Mouse (Mus musculus): ENCODE measurements around the gene Abr. TPM values are rescaled to one million over a fixed set of nuclear protein-coding genes. Genes with fewer than 3 reads are reported as not detected.

Abr gene
- polyA plus RNA-seq, 1 experiment from 2014 or later: 98.3 TPM

DNA sequence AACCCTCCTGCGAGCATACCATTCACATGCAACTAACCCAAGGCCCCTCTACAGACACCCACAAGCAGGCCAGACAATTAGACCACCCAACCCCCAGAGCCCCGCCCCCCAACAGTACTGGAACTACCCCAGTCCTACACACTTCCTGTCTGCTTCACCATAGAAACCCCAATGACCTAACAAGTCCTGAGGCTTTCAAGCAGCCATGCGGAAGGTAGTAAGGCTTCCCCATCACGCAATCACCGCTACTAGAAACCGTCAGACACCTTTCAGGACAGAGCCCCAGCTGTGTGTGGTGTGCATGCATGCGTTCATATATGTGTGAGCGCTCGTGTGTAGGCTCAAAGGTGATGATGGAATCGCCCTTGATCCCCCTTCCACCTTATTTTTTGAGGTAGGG is 165.2 kb downstream of the Abr start:
- WGBS: 64% methylated on average over 10 of the region's 10 CpGs

GRCm38 (mm10) chr11:76456233-76456632 is 165.9 kb downstream of the Abr start:
- H3K27ac ChIP-seq: 0 out of 2 replicates have a peak overlapping the region, but pooled peaks have one; percentile 30
- ATAC-seq (ENCODE audit: low FRiP score): peak; percentile 53; the same call in 1 of the 2 replicates
- no peak overlapping the region for H3K9ac ChIP-seq
- peaks cover 84% of the 10 kb centered on the region for H3K36me3 ChIP-seq
- no peak overlapping the region for H3K4me2 ChIP-seq
- peaks cover 18% of the 10 kb centered on the region for H3K4me1 ChIP-seq (replicated peaks)
- no peaks in the 10 kb centered on the region for H3K27me3 ChIP-seq
- 10% methylated on average over 6 of the region's 6 CpGs for WGBS
- no peaks in the 10 kb centered on the region for H3K9me3 ChIP-seq
- H3K4me3 ChIP-seq: no peak overlapping the region

More for the DNA sequence above, 165.2 kb downstream of the Abr start:
- 0 out of 2 replicates have a peak, but pooled peaks have one; percentile 27 for ATAC-seq (ENCODE audit: low FRiP score)
- no peaks in the 10 kb centered on the region for H3K27me3 ChIP-seq
- H3K36me3 ChIP-seq: peaks cover 84% of the 10 kb centered on the region
- H3K4me2 ChIP-seq: no peak overlapping the region
- H3K9me3 ChIP-seq: no peaks in the 10 kb centered on the region
- H3K4me3 ChIP-seq: no peak overlapping the region
- H3K9ac ChIP-seq: 0 out of 2 replicates have a peak overlapping the region, but pooled peaks have one; percentile 29
- H3K27ac ChIP-seq: 0 out of 2 replicates have a peak overlapping the region, but pooled peaks have one; percentile 30
- peaks cover 21% of the 10 kb centered on the region for H3K4me1 ChIP-seq (replicated peaks)

DNA sequence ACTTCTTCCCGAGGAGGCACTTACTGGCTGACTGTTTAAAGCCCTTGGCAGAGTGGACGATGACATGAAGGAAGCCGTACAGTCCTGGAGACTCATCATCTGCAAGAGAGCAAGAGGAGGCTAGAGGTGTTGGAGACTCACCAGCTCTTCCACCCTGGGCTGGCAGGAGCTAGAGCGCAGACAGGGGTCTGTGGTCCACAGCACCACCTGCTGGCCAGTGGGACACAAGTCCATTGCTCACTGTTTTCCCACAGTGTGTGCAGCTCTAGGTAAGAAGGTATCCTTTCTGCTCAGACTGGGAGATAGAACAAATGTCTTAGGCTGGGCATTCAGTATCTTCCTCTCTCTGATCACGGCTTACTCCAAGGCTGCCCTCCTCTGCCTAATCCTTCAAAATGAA is 167.6 kb downstream of the Abr start:
- H3K36me3 ChIP-seq: peaks cover 84% of the 10 kb centered on the region
- ATAC-seq (ENCODE audit: low FRiP score): no peak
- no peak overlapping the region for H3K4me2 ChIP-seq

GRCm38 (mm10) chr11:76450202-76450561 is 171.9 kb downstream of the Abr start:
- Histone ChIP-seq H3K36me3 (peaks cover 74% of the 10 kb centered on the region), H3K4me3 (no peak overlapping the region), H3K9ac (peak overlapping the region; percentile 65), H3K27ac (peak overlapping the region; percentile 95), H3K4me1 (replicated peaks) (peaks cover 64% of the 10 kb centered on the region), H3K4me2 (peak overlapping the region; percentile 25; the same call in 1 of the 2 replicates), H3K27me3 (no peaks in the 10 kb centered on the region), H3K9me3 (no peaks in the 10 kb centered on the region)
- ATAC-seq (ENCODE audit: low FRiP score): peak; percentile 77
- WGBS: 9% methylated on average over 3 of the region's 3 CpGs

More for the DNA sequence above, 167.6 kb downstream of the Abr start:
- H3K4me1 ChIP-seq (replicated peaks): peaks cover 32% of the 10 kb centered on the region
- H3K27ac ChIP-seq: no peak overlapping the region
- H3K9me3 ChIP-seq: no peaks in the 10 kb centered on the region
- no peak overlapping the region for H3K9ac ChIP-seq
- H3K27me3 ChIP-seq: no peaks in the 10 kb centered on the region
- WGBS: 60% methylated on average over 5 of the region's 5 CpGs
- no peak overlapping the region for H3K4me3 ChIP-seq

- Histone ChIP-seq H3K4me3 (no peak overlapping the region), H3K9me3 (no peaks in the 10 kb centered on the region), H3K4me2 (peak overlapping the region; percentile 25; the same call in 1 of the 2 replicates), H3K36me3 (peaks cover 75% of the 10 kb centered on the region), H3K27ac (peak overlapping the region; percentile 95), H3K4me1 (replicated peaks) (peaks cover 64% of the 10 kb centered on the region), H3K27me3 (no peaks in the 10 kb centered on the region), H3K9ac (peak overlapping the region; percentile 65)
- peak; percentile 74 for ATAC-seq (ENCODE audit: low FRiP score)
- WGBS: 12% methylated on average over 15 of the region's 15 CpGs
Measured at GRCm38 (mm10) chr11:76449520-76450201, 172.5 kb downstream of the Abr start.

GRCm38 (mm10) chr11:76446251-76446650 is 175.9 kb downstream of the Abr start:
- no peak overlapping the region; the same call in 1 of the 2 replicates for H3K9ac ChIP-seq
- WGBS: 3% methylated on average over 10 of the region's 10 CpGs
- H3K27me3 ChIP-seq: no peaks in the 10 kb centered on the region
- no peaks in the 10 kb centered on the region for H3K9me3 ChIP-seq
- peaks cover 72% of the 10 kb centered on the region for H3K4me1 ChIP-seq (replicated peaks)
- H3K36me3 ChIP-seq: peaks cover 68% of the 10 kb centered on the region
- peak overlapping the region; percentile 44; the same call in 1 of the 2 replicates for H3K27ac ChIP-seq
- no peak for ATAC-seq (ENCODE audit: low FRiP score)
- H3K4me2 ChIP-seq: no peak overlapping the region
- H3K4me3 ChIP-seq: no peak overlapping the region

DNA sequence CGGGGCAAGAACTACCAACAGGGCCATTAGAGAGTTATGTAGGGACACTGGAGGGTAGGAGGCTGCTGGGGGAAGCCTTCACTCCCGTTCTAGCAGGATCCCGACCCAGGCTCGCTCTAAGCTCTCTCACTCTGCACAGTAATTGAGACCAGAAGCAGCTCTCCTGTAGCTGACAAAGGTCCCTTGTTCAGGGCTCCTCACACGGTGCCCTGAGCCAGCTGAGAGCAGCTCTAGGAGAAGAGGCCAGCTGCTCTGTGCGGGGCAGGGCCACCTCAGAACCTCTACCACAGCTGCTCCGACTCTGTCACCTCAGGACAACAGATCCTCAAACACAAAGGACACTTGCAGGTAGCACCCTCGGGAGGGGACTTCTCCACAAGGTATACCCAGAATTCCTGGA is 176.7 kb downstream of the Abr start:
- Histone ChIP-seq H3K9me3 (no peaks in the 10 kb centered on the region), H3K4me3 (no peak overlapping the region), H3K4me2 (no peak overlapping the region), H3K27ac (0 out of 2 replicates have a peak overlapping the region, but pooled peaks have one; percentile 44), H3K9ac (no peak overlapping the region), H3K27me3 (no peaks in the 10 kb centered on the region), H3K36me3 (peaks cover 68% of the 10 kb centered on the region), H3K4me1 (replicated peaks) (peaks cover 72% of the 10 kb centered on the region)
- ATAC-seq (ENCODE audit: low FRiP score): no peak
- WGBS: 53% methylated on average over 8 of the region's 8 CpGs

DNA sequence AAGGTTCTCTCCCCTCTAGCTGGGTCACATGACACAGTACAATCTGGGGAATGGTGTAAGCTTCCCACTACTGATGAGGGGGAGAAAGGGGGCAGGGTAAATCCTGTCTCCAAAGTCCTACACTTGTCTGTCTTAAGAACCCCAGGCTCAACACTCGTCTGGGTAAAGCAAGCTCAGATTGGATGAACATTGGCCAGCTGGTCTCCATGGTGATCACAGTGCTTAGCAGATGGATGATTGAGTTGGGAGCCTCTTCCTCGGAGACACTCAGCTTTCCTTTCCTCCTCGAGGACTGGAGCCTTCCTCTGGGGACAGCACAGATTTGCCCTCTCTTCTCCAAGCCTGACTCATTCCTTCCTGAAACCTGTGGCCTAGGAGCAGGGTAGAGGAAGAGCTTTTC is 182.4 kb downstream of the Abr start:
- Histone ChIP-seq H3K27ac (peak overlapping the region; percentile 26; the same call in 1 of the 2 replicates), H3K4me1 (replicated peaks) (peaks cover 72% of the 10 kb centered on the region), H3K27me3 (0 out of 2 replicates have a peak, but pooled peaks cover 3% of the 10 kb centered on the region), H3K36me3 (peaks cover 63% of the 10 kb centered on the region), H3K4me3 (no peak overlapping the region), H3K9me3 (no peaks in the 10 kb centered on the region), H3K9ac (no peak overlapping the region), H3K4me2 (no peak overlapping the region)
- 8% methylated on average over 3 of the region's 3 CpGs for WGBS
- no peak for ATAC-seq (ENCODE audit: low FRiP score)

DNA sequence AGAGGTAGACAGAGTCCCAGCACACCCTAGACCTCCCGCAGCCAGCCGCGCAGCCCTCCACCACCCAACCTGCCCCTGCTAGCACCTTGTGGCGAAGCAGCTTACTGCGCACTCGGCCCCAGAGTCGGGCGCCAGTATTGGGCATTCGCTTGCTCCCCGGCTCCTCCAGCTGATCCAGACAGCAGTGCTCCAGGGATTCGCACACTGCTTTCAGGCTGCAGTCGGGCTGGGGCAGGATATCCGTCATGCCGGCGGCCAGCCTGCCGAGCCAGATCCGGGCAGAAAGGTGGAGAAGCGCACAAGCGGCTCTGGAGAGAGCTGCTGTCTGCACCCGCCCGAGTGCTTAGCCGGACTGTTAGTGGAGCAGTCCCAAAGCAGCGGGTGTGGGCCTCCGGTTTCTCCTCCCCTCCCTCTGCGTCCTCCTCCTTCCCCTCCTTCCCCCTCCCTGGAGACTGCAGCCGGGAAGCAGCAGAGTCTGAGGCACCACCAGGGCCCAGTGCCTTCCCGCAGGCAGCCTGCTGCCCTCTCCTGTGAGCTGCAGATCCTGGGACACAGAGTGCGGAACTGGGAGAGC is 185.2 kb downstream of the Abr start:
- peak overlapping the region; percentile 67 for H3K9ac ChIP-seq
- 3% methylated on average over 28 of the region's 28 CpGs for WGBS
- peak; percentile 58; the same call in 1 of the 2 replicates for ATAC-seq (ENCODE audit: low FRiP score)
- peak overlapping the region; percentile 25 for H3K4me3 ChIP-seq
- peak overlapping the region; percentile 75 for H3K27ac ChIP-seq
- peaks cover 60% of the 10 kb centered on the region for H3K36me3 ChIP-seq
- H3K4me1 ChIP-seq (replicated peaks): peaks cover 65% of the 10 kb centered on the region
- no peaks in the 10 kb centered on the region for H3K9me3 ChIP-seq
- peak overlapping the region; percentile 48 for H3K4me2 ChIP-seq
- H3K27me3 ChIP-seq: 0 out of 2 replicates have a peak, but pooled peaks cover 3% of the 10 kb centered on the region

GRCm38 (mm10) chr11:76436009-76436408 is 186.1 kb downstream of the Abr start:
- H3K4me3 ChIP-seq: no peak overlapping the region
- H3K27me3 ChIP-seq: 0 out of 2 replicates have a peak, but pooled peaks cover 3% of the 10 kb centered on the region
- peak overlapping the region; percentile 48 for H3K4me2 ChIP-seq
- ATAC-seq (ENCODE audit: low FRiP score): no peak
- H3K9ac ChIP-seq: peak overlapping the region; percentile 67; the same call in 1 of the 2 replicates
- no peaks in the 10 kb centered on the region for H3K9me3 ChIP-seq
- H3K4me1 ChIP-seq (replicated peaks): peaks cover 57% of the 10 kb centered on the region
- H3K27ac ChIP-seq: no peak overlapping the region
- WGBS: 83% methylated on average over 5 of the region's 5 CpGs
- H3K36me3 ChIP-seq: peaks cover 63% of the 10 kb centered on the region

DNA sequence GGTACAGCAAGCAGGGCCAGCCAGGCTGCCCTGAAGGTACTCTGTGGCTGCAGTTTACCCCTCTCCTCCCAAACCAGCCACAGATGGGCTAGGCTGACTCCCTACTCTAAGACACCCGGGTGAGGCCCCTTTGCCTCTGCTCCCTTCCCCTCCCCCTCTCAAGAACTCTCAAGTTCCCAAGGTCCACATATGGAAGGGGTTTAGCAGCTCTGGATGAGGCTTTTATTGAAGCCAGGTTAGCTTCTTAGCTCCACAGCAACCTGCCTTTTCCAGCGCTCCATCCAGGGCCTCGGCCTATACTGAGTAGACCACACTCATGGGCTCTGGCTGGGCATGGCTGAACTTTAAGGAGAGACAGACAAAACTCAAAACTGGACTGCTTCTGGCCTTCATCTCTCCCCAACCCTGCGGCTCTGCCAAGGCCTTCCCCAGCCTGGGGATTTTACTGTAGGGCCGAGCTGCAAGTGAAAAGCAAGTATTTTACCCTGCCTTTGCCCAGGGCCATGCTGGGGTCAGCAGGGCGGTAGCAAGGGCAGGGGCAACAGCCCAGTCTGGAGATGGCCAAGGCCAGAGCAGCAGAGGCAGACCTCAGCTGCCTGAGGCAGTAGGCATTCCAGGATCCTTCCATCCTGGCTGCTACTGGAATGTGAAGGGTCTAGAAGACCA is 192.0 kb downstream of the Abr start:
- no peak overlapping the region for H3K4me3 ChIP-seq
- ATAC-seq (ENCODE audit: low FRiP score): no peak
- H3K36me3 ChIP-seq: peaks cover 65% of the 10 kb centered on the region
- no peak overlapping the region for H3K4me2 ChIP-seq
- peaks cover 26% of the 10 kb centered on the region for H3K4me1 ChIP-seq (replicated peaks)
- 78% methylated on average over 6 of the region's 6 CpGs for WGBS
- H3K9me3 ChIP-seq: no peaks in the 10 kb centered on the region
- H3K27ac ChIP-seq: peak overlapping the region; percentile 60
- peak overlapping the region; percentile 24 for H3K9ac ChIP-seq
- no peaks in the 10 kb centered on the region for H3K27me3 ChIP-seq

GRCm38 (mm10) chr11:76429556-76429955 is 192.6 kb downstream of the Abr start:
- Histone ChIP-seq H3K4me2 (no peak overlapping the region), H3K4me3 (no peak overlapping the region), H3K9me3 (no peaks in the 10 kb centered on the region), H3K27ac (peak overlapping the region; percentile 60), H3K9ac (peak overlapping the region; percentile 24; the same call in 1 of the 2 replicates), H3K4me1 (replicated peaks) (peaks cover 23% of the 10 kb centered on the region), H3K27me3 (no peaks in the 10 kb centered on the region), H3K36me3 (peaks cover 71% of the 10 kb centered on the region)
- WGBS: 59% methylated on average over 7 of the region's 7 CpGs
- no peak for ATAC-seq (ENCODE audit: low FRiP score)

Measured in hindbrain, embryonic 13.5 days (tissue).